Comparison of ENCODE assay signal across 8 mouse cellular contexts in genomic region chr9:45122209-45122761, GRCm38 (mm10). TPM values are rescaled to one million over a fixed set of nuclear protein-coding genes. Genes with fewer than 3 reads are reported as not detected.
A peak's percentile ranks its signal among the peaks of the same experiment; 100 is the strongest.
DNase-seq lines count a peak whose midpoint lies in the region; ATAC-seq lines count a peak whose summit lies in the region.

No protein-coding gene starts in this region.

- peak; percentile 77 for DNase-seq in testis, postnatal 10 days (ENCODE audit: low spot score)
- DNase-seq in testis, postnatal 14 days (ENCODE audit: low spot score), result no peak
- no peak for DNase-seq in hindbrain, embryonic 14.5 days (ENCODE audit: low spot score)
- peak; percentile 72 to 85 for DNase-seq in left cerebral cortex, adult 9 months (ENCODE audit: low spot score in 2 of 2)
- peak; percentile 86 to 91 for DNase-seq in spleen, postnatal 36 days (ENCODE audit: low spot score in 2 of 2)
- no peak for DNase-seq in adrenal gland, postnatal 4 days (ENCODE audit: low spot score in 2 of 2)

- H3K4me3 ChIP-seq in embryonic facial prominence, embryonic 15.5 days (replicated peaks), result 0 out of 2 replicates have a peak overlapping the region, but pooled peaks have one; percentile 3
- 0 out of 2 replicates have a peak overlapping the region, but pooled peaks have one; percentile 6 for H3K4me3 ChIP-seq in hindbrain, embryonic 14.5 days (replicated peaks; ENCODE audit: low read length)

- H3K9me3 ChIP-seq in embryonic facial prominence, embryonic 15.5 days (replicated peaks), result no peaks in the 10 kb centered on the region
- no peaks in the 10 kb centered on the region for H3K9me3 ChIP-seq in hindbrain, embryonic 14.5 days (ENCODE audit: control insufficient read depth, low read length)

- H3K4me1 ChIP-seq in embryonic facial prominence, embryonic 15.5 days, result peaks cover 21% of the 10 kb centered on the region
- H3K4me1 ChIP-seq in hindbrain, embryonic 14.5 days (replicated peaks; ENCODE audit: control insufficient read depth, insufficient read depth, low read length), result peaks cover 24% of the 10 kb centered on the region

- H3K27me3 ChIP-seq in embryonic facial prominence, embryonic 15.5 days, result no peaks in the 10 kb centered on the region
- H3K27me3 ChIP-seq in hindbrain, embryonic 14.5 days (ENCODE audit: control insufficient read depth, insufficient read depth, low read length), result no peaks in the 10 kb centered on the region

- peak overlapping the region; percentile 46 for H3K4me2 ChIP-seq in embryonic facial prominence, embryonic 15.5 days (replicated peaks)
- peak overlapping the region; percentile 44 for H3K4me2 ChIP-seq in hindbrain, embryonic 14.5 days (replicated peaks)

- 28% methylated on average over 9 of the region's 9 CpGs for WGBS in embryonic facial prominence, embryonic 15.5 days
- 25% methylated on average over 9 of the region's 9 CpGs for WGBS in hindbrain, embryonic 14.5 days

- ATAC-seq in embryonic facial prominence, embryonic 15.5 days (ENCODE audit: insufficient number of reproducible peaks, low FRiP score, low TSS enrichment, low read depth), result no peak
- no peak for ATAC-seq in hindbrain, embryonic 14.5 days (ENCODE audit: low FRiP score)
- ATAC-seq in megakaryocyte progenitor cell, adult 5-6 weeks (replicated peaks; ENCODE audit: poor library complexity), result peak; percentile 49

- no peaks in the 10 kb centered on the region for H3K36me3 ChIP-seq in embryonic facial prominence, embryonic 15.5 days
- H3K36me3 ChIP-seq in hindbrain, embryonic 14.5 days (replicated peaks; ENCODE audit: control insufficient read depth, insufficient read depth), result peaks cover 21% of the 10 kb centered on the region

- H3K27ac ChIP-seq in embryonic facial prominence, embryonic 15.5 days (replicated peaks), result 0 out of 2 replicates have a peak overlapping the region, but pooled peaks have one; percentile 8
- no peak overlapping the region for H3K27ac ChIP-seq in hindbrain, embryonic 14.5 days

- H3K9ac ChIP-seq in embryonic facial prominence, embryonic 15.5 days, result no peak overlapping the region
- peak overlapping the region; percentile 42 for H3K9ac ChIP-seq in hindbrain, embryonic 14.5 days

RNA-seq across cellular contexts. Expression of gene Scn2b, which starts 4.7 kb away (rescaled TPM):
- polyA plus RNA-seq in embryonic facial prominence, embryonic 15.5 days (2015; fragmentation: Nextera tagmentation; extraction: Ambion mirVana), result 4.1 and 4.4 TPM in 2 replicates
- polyA plus RNA-seq in hindbrain, embryonic 14.5 days (2014; fragmentation: Nextera tagmentation; extraction: Ambion mirVana), result 6.9 and 8.1 TPM in 2 replicates
- not detected in 2 replicates for total RNA-seq in megakaryocyte progenitor cell, adult 5-6 weeks (2015)
- not detected in 2 replicates for total RNA-seq in megakaryocyte progenitor cell, adult 5-6 weeks (2017)
- total RNA-seq in adrenal gland, postnatal 4 days (2021), result 1 to 10 TPM; 6.6 to 7.9 TPM

RNA-seq across cellular contexts. Expression of gene Scn4b, which starts 15.9 kb away (rescaled TPM):
- 1.00 and 1.6 TPM in 2 replicates for polyA plus RNA-seq in embryonic facial prominence, embryonic 15.5 days (2015; fragmentation: Nextera tagmentation; extraction: Ambion mirVana)
- 0.07 and 0.17 TPM in 2 replicates for polyA plus RNA-seq in hindbrain, embryonic 14.5 days (2014; fragmentation: Nextera tagmentation; extraction: Ambion mirVana)
- total RNA-seq in megakaryocyte progenitor cell, adult 5-6 weeks (2015), result not detected in 2 replicates
- not detected in 2 replicates for total RNA-seq in megakaryocyte progenitor cell, adult 5-6 weeks (2017)
- 1 to 10 TPM; 2.6 to 3.0 TPM for total RNA-seq in adrenal gland, postnatal 4 days (2021)

RNA-seq across cellular contexts. Expression of gene Jaml, which starts 43.3 kb away (rescaled TPM):
- polyA plus RNA-seq in embryonic facial prominence, embryonic 15.5 days (2015; fragmentation: Nextera tagmentation; extraction: Ambion mirVana), result 0.41 and 0.77 TPM in 2 replicates
- polyA plus RNA-seq in hindbrain, embryonic 14.5 days (2014; fragmentation: Nextera tagmentation; extraction: Ambion mirVana), result 0.25 TPM in 1 of 2 replicates, not detected in the other
- total RNA-seq in megakaryocyte progenitor cell, adult 5-6 weeks (2015), result 0.89 and 2.0 TPM in 2 replicates
- total RNA-seq in megakaryocyte progenitor cell, adult 5-6 weeks (2017), result 3.4 and 4.6 TPM in 2 replicates
- 1 to 10 TPM; 1.2 to 1.6 TPM for total RNA-seq in adrenal gland, postnatal 4 days (2021)

RNA-seq across cellular contexts. Expression of gene BC049352, which starts 59.5 kb away (rescaled TPM):
- 5.4 and 6.7 TPM in 2 replicates for polyA plus RNA-seq in embryonic facial prominence, embryonic 15.5 days (2015; fragmentation: Nextera tagmentation; extraction: Ambion mirVana)
- not detected in 2 replicates for polyA plus RNA-seq in hindbrain, embryonic 14.5 days (2014; fragmentation: Nextera tagmentation; extraction: Ambion mirVana)
- not detected in 2 replicates for total RNA-seq in megakaryocyte progenitor cell, adult 5-6 weeks (2015)
- not detected in 2 replicates for total RNA-seq in megakaryocyte progenitor cell, adult 5-6 weeks (2017)
- under 1 TPM in 1 of 2 experiments, not detected in 1; 0.17 TPM for total RNA-seq in adrenal gland, postnatal 4 days (2021)

Comparison
In these comparisons a context has a peak if more than half of its experiments do, and no peak if none do; other contexts are left out.
1. DNase-seq: peak in testis, postnatal 10 days (single experiment), left cerebral cortex, adult 9 months (2 of 2) and spleen, postnatal 36 days (2 of 2); none in testis, postnatal 14 days (single experiment), hindbrain, embryonic 14.5 days (single experiment) and adrenal gland, postnatal 4 days (0 of 2).
2. RNA of gene Scn2b, which starts 4.7 kb away (total RNA-seq): 6.6 to 7.9 TPM in adrenal gland, postnatal 4 days; not detected in megakaryocyte progenitor cell, adult 5-6 weeks; every median in the first group is over 4 times any median in the second.